Mouse (Mus musculus) E14TG2a.4 (cell line): Measurements from ENCODE around the gene Rasal1.

Source experiments
- H3K27me3 ChIP-seq: 2 replicates; pipeline ENCODE4 v1.6.1; 2014; ENCODE audit warnings: low read length, control low read depth; ENCODE audit not compliant: insufficient read depth
- H3K36me3 ChIP-seq: 2 replicates; pipeline ENCODE4 v1.6.1; 2014; ENCODE audit warnings: low read length, control low read depth; ENCODE audit not compliant: insufficient read depth
- H3K4me1 ChIP-seq: replicated peaks from 2 replicates; pipeline ENCODE4 v1.6.1; 2014; ENCODE audit warnings: low read depth, low read length, control low read depth
- H3K4me3 ChIP-seq: replicated peaks from 2 replicates; pipeline ENCODE4 v1.5.1; 2014; ENCODE audit warnings: mild to moderate bottlenecking, low read length
- H3K9me3 ChIP-seq: 2 replicates; pipeline ENCODE4 v1.6.1; 2014; ENCODE audit warnings: low read length, control low read depth
- CTCF ChIP-seq: conservative IDR thresholded peaks from 2 replicates; pipeline ENCODE4 v1.5.1; 2014; ENCODE audit warnings: low read length
- NANOG ChIP-seq: IDR thresholded peaks from 2 replicates; pipeline ENCODE4 v1.6.1; 2014; ENCODE audit warnings: borderline replicate concordance, low read length, mixed read lengths
- POU5F1 ChIP-seq: IDR thresholded peaks from 2 replicates; pipeline ENCODE4 v1.6.1; 2014; ENCODE audit warnings: low read length, borderline replicate concordance

The Rasal1 gene

DNA sequence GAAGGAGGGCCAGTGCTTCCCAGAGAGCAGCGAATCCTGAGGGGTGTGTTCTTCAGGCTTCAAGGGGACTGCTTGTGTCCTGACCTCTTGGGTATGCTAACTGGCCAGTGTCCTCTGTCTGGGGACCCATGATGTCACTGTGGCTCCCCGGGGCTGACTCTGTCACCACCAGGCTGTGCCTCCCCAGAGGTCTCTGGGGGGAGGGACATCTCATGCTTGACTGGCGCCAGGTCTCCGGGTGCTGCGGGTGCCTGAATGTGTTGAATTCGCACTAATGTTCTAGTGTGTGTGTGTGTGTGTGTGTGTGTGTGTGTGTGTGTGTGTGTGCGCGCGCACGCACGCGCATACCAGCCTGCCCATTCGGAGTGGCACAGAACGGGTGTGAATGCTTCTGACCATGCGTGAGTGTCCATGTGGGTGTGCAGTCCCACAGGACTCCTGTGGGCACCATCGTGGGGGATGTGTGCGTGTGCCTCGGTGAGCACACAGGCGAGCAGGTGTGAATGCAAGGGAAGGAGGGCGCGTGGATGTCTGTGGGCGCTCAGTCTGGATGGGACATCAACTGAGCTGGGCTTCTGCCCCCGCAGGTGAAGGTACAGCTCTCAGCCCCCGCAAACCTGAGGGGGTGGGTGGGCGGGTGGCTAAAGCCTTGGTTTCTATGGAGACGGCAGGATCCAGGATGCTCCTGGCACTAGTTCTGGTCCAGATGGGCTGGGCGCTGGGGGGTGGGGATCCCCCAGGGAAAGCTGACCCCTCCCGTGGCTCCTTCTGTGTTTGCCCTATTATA lies 4.5 kb downstream of the Rasal1 start:
- Histone ChIP-seq H3K4me1 (peaks cover 45% of the 10 kb centered on the region), H3K27me3 (peaks cover 50% of the 10 kb centered on the region), H3K4me3 (peak overlapping the region; percentile 35; the same call in 1 of the 2 replicates), H3K36me3 (no peaks in the 10 kb centered on the region), H3K9me3 (no peaks in the 10 kb centered on the region)
- no peak for TF ChIP-seq POU5F1
- no peak for TF ChIP-seq CTCF
- TF ChIP-seq NANOG = no peak

DNA sequence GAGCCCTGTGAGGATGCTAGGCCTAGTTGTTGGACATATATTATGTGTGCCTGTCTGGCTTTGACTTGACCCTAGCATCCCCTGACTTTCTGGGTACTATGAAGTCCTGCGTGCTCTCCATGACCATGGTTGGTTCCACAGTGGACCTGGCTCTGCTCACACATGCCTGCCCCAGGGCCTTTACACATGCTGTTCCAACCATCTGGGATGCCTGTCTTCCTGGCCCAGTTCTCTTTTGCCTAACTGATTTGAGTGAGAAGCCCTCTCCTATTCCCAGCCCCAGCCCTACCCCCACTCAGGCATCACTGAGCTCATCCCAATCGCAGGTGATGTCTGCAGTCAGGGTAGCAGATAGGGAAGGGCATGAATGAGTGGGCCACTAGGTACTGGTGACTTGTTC lies 5.3 kb downstream of the Rasal1 start:
- no peaks in the 10 kb centered on the region for H3K36me3 ChIP-seq

GRCm38 (mm10) chr5:120656281-120656751 lies 7.7 kb downstream of the Rasal1 start:
- peaks cover 36% of the 10 kb centered on the region for H3K4me1 ChIP-seq
- H3K36me3 ChIP-seq = no peaks in the 10 kb centered on the region
- TF ChIP-seq CTCF (0 out of 2 replicates have a peak, but pooled peaks have one; percentile 14), NANOG (no peak), POU5F1 (no peak)
- H3K27me3 ChIP-seq = peaks cover 43% of the 10 kb centered on the region
- no peak overlapping the region for H3K4me3 ChIP-seq
- H3K9me3 ChIP-seq = no peaks in the 10 kb centered on the region

More for the DNA sequence above, 5.3 kb downstream of the Rasal1 start:
- no peaks in the 10 kb centered on the region for H3K9me3 ChIP-seq
- TF ChIP-seq NANOG = no peak
- no peak for TF ChIP-seq POU5F1
- TF ChIP-seq CTCF = no peak
- no peak overlapping the region for H3K4me3 ChIP-seq
- H3K27me3 ChIP-seq = peaks cover 51% of the 10 kb centered on the region
- peaks cover 40% of the 10 kb centered on the region for H3K4me1 ChIP-seq

DNA sequence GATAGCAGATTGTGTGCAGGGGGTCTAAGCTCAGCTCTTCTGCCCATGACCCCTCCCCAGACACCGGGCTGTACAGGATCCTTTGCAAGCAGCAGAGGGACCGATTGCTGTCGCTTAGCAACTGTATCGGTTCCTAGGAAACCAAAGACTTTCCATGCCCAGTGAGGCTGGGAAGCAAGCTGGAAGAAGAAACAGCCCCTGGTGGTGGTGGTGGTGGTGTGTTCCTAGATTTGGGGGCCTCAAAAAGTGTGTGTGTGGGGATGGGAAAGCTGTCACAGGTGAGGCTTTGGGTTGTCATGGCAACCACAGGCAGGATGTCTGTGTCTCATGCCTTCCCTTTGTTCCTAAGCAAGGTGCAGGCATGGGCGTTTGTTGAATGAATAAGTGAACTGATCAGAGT lies 12.2 kb downstream of the Rasal1 start:
- TF ChIP-seq NANOG (no peak), POU5F1 (no peak), CTCF (no peak)
- no peak overlapping the region for H3K4me3 ChIP-seq
- no peaks in the 10 kb centered on the region for H3K36me3 ChIP-seq
- H3K9me3 ChIP-seq = no peaks in the 10 kb centered on the region
- peaks cover 50% of the 10 kb centered on the region for H3K4me1 ChIP-seq
- peaks cover 28% of the 10 kb centered on the region for H3K27me3 ChIP-seq

DNA sequence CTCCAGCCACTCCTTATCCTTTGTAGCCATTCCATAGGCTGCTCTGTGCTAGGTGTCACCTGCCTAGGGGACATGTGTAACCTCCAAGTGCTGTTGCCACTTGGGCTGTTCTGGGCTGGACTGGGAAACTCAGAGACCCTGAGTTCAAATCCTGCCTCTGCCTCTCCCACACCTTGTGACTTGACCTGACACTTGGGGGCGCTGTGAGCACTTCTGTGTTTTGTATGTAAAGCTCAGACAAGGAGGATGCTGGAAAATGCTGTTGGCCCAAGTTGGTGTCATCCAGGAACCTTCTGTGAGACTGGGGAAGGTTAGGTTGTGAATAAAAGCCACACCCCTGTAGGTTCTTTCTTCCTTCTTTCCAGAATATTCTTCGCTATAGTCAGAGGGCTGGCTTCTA lies 16.3 kb downstream of the Rasal1 start:
- Histone ChIP-seq H3K36me3 (no peaks in the 10 kb centered on the region), H3K9me3 (no peaks in the 10 kb centered on the region), H3K4me1 (peaks cover 67% of the 10 kb centered on the region), H3K4me3 (no peak overlapping the region), H3K27me3 (peaks cover 25% of the 10 kb centered on the region)
- TF ChIP-seq POU5F1 = no peak
- TF ChIP-seq NANOG = no peak
- no peak; the same call in 1 of the 2 replicates for TF ChIP-seq CTCF

GRCm38 (mm10) chr5:120668761-120669160 lies 20.1 kb downstream of the Rasal1 start:
- Histone ChIP-seq H3K4me1 (peaks cover 36% of the 10 kb centered on the region), H3K9me3 (no peaks in the 10 kb centered on the region), H3K4me3 (no peak overlapping the region), H3K27me3 (peaks cover 15% of the 10 kb centered on the region), H3K36me3 (no peaks in the 10 kb centered on the region)
- TF ChIP-seq NANOG (no peak), POU5F1 (no peak), CTCF (no peak)

- Histone ChIP-seq H3K4me1 (peaks cover 37% of the 10 kb centered on the region), H3K36me3 (no peaks in the 10 kb centered on the region), H3K27me3 (peaks cover 13% of the 10 kb centered on the region), H3K9me3 (no peaks in the 10 kb centered on the region), H3K4me3 (no peak overlapping the region)
- TF ChIP-seq NANOG (no peak), CTCF (no peak), POU5F1 (no peak)
These were observed 21.5 kb downstream of the Rasal1 start for GRCm38 (mm10) chr5:120670132-120670531.

DNA sequence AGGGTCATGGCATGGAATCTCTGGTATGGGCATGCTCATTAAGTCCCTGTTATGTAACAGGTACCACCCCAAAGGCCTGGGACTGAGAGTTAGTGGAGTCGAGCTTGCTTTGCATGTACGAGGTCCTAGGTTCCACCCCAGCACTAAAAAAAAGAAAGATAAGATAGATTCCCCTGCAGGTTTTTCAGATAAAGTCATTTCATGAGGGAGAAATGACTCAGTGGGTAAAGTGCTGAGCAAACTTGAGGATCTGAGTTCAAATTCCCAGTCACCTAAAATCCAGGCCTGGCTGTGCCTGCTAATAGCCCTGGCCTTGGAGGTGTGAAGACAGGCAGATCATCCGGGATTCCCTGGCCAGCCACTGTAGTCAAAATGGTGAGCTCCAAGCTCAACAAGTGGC lies 23.3 kb downstream of the Rasal1 start:
- H3K36me3 ChIP-seq = no peaks in the 10 kb centered on the region

GRCm38 (mm10) chr5:120673626-120674025 lies 25.0 kb downstream of the Rasal1 start:
- Histone ChIP-seq H3K27me3 (no peaks in the 10 kb centered on the region), H3K4me1 (peaks cover 56% of the 10 kb centered on the region), H3K9me3 (no peaks in the 10 kb centered on the region), H3K36me3 (no peaks in the 10 kb centered on the region), H3K4me3 (no peak overlapping the region)
- TF ChIP-seq CTCF (peak; percentile 95), POU5F1 (no peak), NANOG (no peak)

More for the DNA sequence above, 23.3 kb downstream of the Rasal1 start:
- no peaks in the 10 kb centered on the region for H3K9me3 ChIP-seq
- peaks cover 7% of the 10 kb centered on the region for H3K27me3 ChIP-seq
- no peak for TF ChIP-seq CTCF
- no peak for TF ChIP-seq NANOG
- TF ChIP-seq POU5F1 = no peak
- no peak overlapping the region for H3K4me3 ChIP-seq
- peaks cover 41% of the 10 kb centered on the region for H3K4me1 ChIP-seq
